Mouse (Mus musculus) embryonic facial prominence, embryonic 13.5 days (tissue): ENCODE measurements around the gene Cysltr2. TPM values are rescaled to one million over a fixed set of nuclear protein-coding genes. Genes with fewer than 3 reads are reported as not detected.

ENCODE experiments used
- ATAC-seq: fragments of 200-750 bp; cut with Nextera tagmentation; 2 replicates; pipeline ENCODE4 v1.8.0; 2017; ENCODE audit warnings: low read depth; ENCODE audit not compliant: insufficient number of reproducible peaks, insufficient read depth, low FRiP score, low TSS enrichment
- H3K27ac ChIP-seq: fragments of 300-500 bp; sonication (generic); 2 replicates; pipeline ENCODE4 v1.5.1; 2015; ENCODE audit warnings: moderate library complexity, mild to moderate bottlenecking, inconsistent platforms
- H3K27me3 ChIP-seq: fragments of 300-500 bp; sonication (generic); 2 replicates; pipeline ENCODE4 v1.6.1; 2015; ENCODE audit warnings: mild to moderate bottlenecking, inconsistent platforms
- H3K36me3 ChIP-seq: fragments of 300-500 bp; sonication (generic); 2 replicates; pipeline ENCODE4 v1.6.1; 2015; ENCODE audit warnings: mild to moderate bottlenecking, inconsistent platforms
- H3K4me1 ChIP-seq: fragments of 300-500 bp; sonication (generic); 2 replicates; pipeline ENCODE4 v1.6.1; 2015; ENCODE audit warnings: inconsistent platforms
- H3K4me2 ChIP-seq: fragments of 300-500 bp; sonication (generic); 2 replicates; pipeline ENCODE4 v1.6.1; 2015; ENCODE audit warnings: moderate library complexity, mild to moderate bottlenecking, inconsistent platforms
- H3K4me3 ChIP-seq: fragments of 300-500 bp; sonication (generic); 2 replicates; pipeline ENCODE4 v1.5.1; 2015; ENCODE audit warnings: mild to moderate bottlenecking, inconsistent platforms
- H3K9ac ChIP-seq: fragments of 300-500 bp; sonication (generic); 2 replicates; pipeline ENCODE4 v1.6.1; 2015; ENCODE audit warnings: mild to moderate bottlenecking, inconsistent platforms
- H3K9me3 ChIP-seq: fragments of 300-500 bp; sonication (generic); 2 replicates; pipeline ENCODE4 v1.6.1; 2016; ENCODE audit warnings: inconsistent platforms
- WGBS: fragments of 180-500 bp; shearing (Covaris S2); methylation state at CpG from one replicate; pipeline ENCODE4 v1.1.7; 2015; ENCODE audit warnings: mixed read lengths; 5-methylcytosine and 5-hydroxymethylcytosine counted together
- polyA plus RNA-seq: library from polyadenylated mRNA; unstranded; fragments of >200 nt; fragmentation: Nextera tagmentation; extraction: Ambion mirVana; gene quantifications from 2 replicates; pipeline ENCODE4 v1.2.1, GENCODE M21; 2015

Gene Cysltr2
- 0.32 TPM in 1 of 2 replicates, not detected in the other for polyA plus RNA-seq

- H3K4me1 ChIP-seq, result peaks cover 3% of the 10 kb centered on the region; the same call in 1 of the 2 replicates
These were observed at the start of gene Cysltr2 for GRCm38 (mm10) chr14:73048937-73049336. Gene Cysltr2, minus strand, starts transcription at chr14:73049114.

GRCm38 (mm10) chr14:73094802-73095550 is 46.1 kb upstream of the Cysltr2 start:
- peaks cover 9% of the 10 kb centered on the region; the same call in 1 of the 2 replicates for H3K27me3 ChIP-seq
- 59% methylated on average over 13 of the region's 13 CpGs for WGBS
- ATAC-seq, result no peak

More at GRCm38 (mm10) chr14:73048937-73049336, at the start of gene Cysltr2:
- Histone ChIP-seq H3K36me3 (no peaks in the 10 kb centered on the region), H3K9ac (no peak within 1 kb of the TSS), H3K27me3 (no peaks in the 10 kb centered on the region; the same call in 1 of the 2 replicates), H3K4me2 (no peak within 1 kb of the TSS), H3K27ac (no peak within 1 kb of the TSS), H3K9me3 (no peaks in the 10 kb centered on the region), H3K4me3 (no peak within 1 kb of the TSS)
- 73% methylated on average over 6 of the region's 6 CpGs for WGBS
- ATAC-seq, result no peak

GRCm38 (mm10) chr14:73092871-73093270 is 44.0 kb upstream of the Cysltr2 start:
- WGBS, result 91% methylated on average over 3 of the region's 3 CpGs
- no peaks in the 10 kb centered on the region for H3K36me3 ChIP-seq
- no peak overlapping the region for H3K4me3 ChIP-seq
- no peaks in the 10 kb centered on the region for H3K9me3 ChIP-seq
- H3K4me1 ChIP-seq, result no peaks in the 10 kb centered on the region
- no peak for ATAC-seq
- H3K4me2 ChIP-seq, result no peak overlapping the region
- H3K9ac ChIP-seq, result no peak overlapping the region
- H3K27ac ChIP-seq, result no peak overlapping the region
- no peaks in the 10 kb centered on the region for H3K27me3 ChIP-seq

More at GRCm38 (mm10) chr14:73094802-73095550, 46.1 kb upstream of the Cysltr2 start:
- Histone ChIP-seq H3K9ac (no peak overlapping the region), H3K9me3 (no peaks in the 10 kb centered on the region), H3K27ac (no peak overlapping the region), H3K4me1 (no peaks in the 10 kb centered on the region), H3K4me3 (no peak overlapping the region), H3K36me3 (no peaks in the 10 kb centered on the region), H3K4me2 (no peak overlapping the region)

GRCm38 (mm10) chr14:73088224-73088623 is 39.3 kb upstream of the Cysltr2 start:
- 88% methylated on average over 1 of the region's 1 CpGs for WGBS
- Histone ChIP-seq H3K9me3 (no peaks in the 10 kb centered on the region), H3K4me1 (no peaks in the 10 kb centered on the region), H3K36me3 (no peaks in the 10 kb centered on the region), H3K9ac (no peak overlapping the region), H3K4me2 (no peak overlapping the region), H3K4me3 (no peak overlapping the region), H3K27ac (no peak overlapping the region), H3K27me3 (no peaks in the 10 kb centered on the region)
- ATAC-seq, result no peak

- Histone ChIP-seq H3K27ac (no peak overlapping the region), H3K4me1 (no peaks in the 10 kb centered on the region), H3K4me3 (no peak overlapping the region), H3K4me2 (no peak overlapping the region), H3K9ac (no peak overlapping the region), H3K36me3 (no peaks in the 10 kb centered on the region), H3K9me3 (no peaks in the 10 kb centered on the region), H3K27me3 (no peaks in the 10 kb centered on the region)
- WGBS, result 85% methylated on average over 5 of the region's 5 CpGs
- ATAC-seq, result no peak
These were observed 38.8 kb upstream of the Cysltr2 start for GRCm38 (mm10) chr14:73087746-73088145.

GRCm38 (mm10) chr14:73087247-73087646 is 38.3 kb upstream of the Cysltr2 start:
- Histone ChIP-seq H3K9me3 (no peaks in the 10 kb centered on the region), H3K4me2 (no peak overlapping the region), H3K27me3 (no peaks in the 10 kb centered on the region), H3K4me3 (no peak overlapping the region), H3K4me1 (no peaks in the 10 kb centered on the region), H3K27ac (no peak overlapping the region), H3K9ac (no peak overlapping the region), H3K36me3 (no peaks in the 10 kb centered on the region)
- WGBS, result 75% methylated on average over 5 of the region's 5 CpGs
- ATAC-seq, result no peak

GRCm38 (mm10) chr14:73086425-73086824 is 37.5 kb upstream of the Cysltr2 start:
- Histone ChIP-seq H3K4me3 (no peak overlapping the region), H3K27ac (no peak overlapping the region), H3K27me3 (no peaks in the 10 kb centered on the region), H3K4me1 (no peaks in the 10 kb centered on the region), H3K36me3 (no peaks in the 10 kb centered on the region), H3K4me2 (no peak overlapping the region), H3K9me3 (no peaks in the 10 kb centered on the region), H3K9ac (no peak overlapping the region)
- ATAC-seq, result no peak
- WGBS, result 61% methylated on average over 3 of the region's 3 CpGs

GRCm38 (mm10) chr14:73083563-73083962 is 34.6 kb upstream of the Cysltr2 start:
- no peaks in the 10 kb centered on the region for H3K36me3 ChIP-seq
- 80% methylated on average over 2 of the region's 2 CpGs for whole genome bisulfite sequencing
- no peak overlapping the region for H3K9ac ChIP-seq
- H3K4me2 ChIP-seq, result no peak overlapping the region
- H3K4me1 ChIP-seq, result no peaks in the 10 kb centered on the region
- no peak for ATAC-seq
- H3K27ac ChIP-seq, result no peak overlapping the region
- H3K4me3 ChIP-seq, result no peak overlapping the region
- no peaks in the 10 kb centered on the region for H3K9me3 ChIP-seq
- no peaks in the 10 kb centered on the region for H3K27me3 ChIP-seq

GRCm38 (mm10) chr14:73064460-73064859 is 15.5 kb upstream of the Cysltr2 start:
- ATAC-seq, result no peak
- Histone ChIP-seq H3K4me3 (no peak overlapping the region), H3K4me1 (no peaks in the 10 kb centered on the region), H3K27ac (no peak overlapping the region), H3K9me3 (no peaks in the 10 kb centered on the region), H3K36me3 (no peaks in the 10 kb centered on the region), H3K4me2 (no peak overlapping the region), H3K27me3 (no peaks in the 10 kb centered on the region), H3K9ac (no peak overlapping the region)
- 74% methylated on average over 7 of the region's 7 CpGs for WGBS

- H3K4me1 ChIP-seq, result no peaks in the 10 kb centered on the region
- no peak overlapping the region for H3K9ac ChIP-seq
- no peak overlapping the region for H3K4me2 ChIP-seq
- no peaks in the 10 kb centered on the region for H3K36me3 ChIP-seq
- H3K27me3 ChIP-seq, result no peaks in the 10 kb centered on the region
- no peak overlapping the region for H3K27ac ChIP-seq
- no peaks in the 10 kb centered on the region for H3K9me3 ChIP-seq
- WGBS, result 80% methylated on average over 2 of the region's 2 CpGs
- no peak for ATAC-seq
- no peak overlapping the region for H3K4me3 ChIP-seq
These were observed 9.8 kb upstream of the Cysltr2 start for GRCm38 (mm10) chr14:73058755-73059154.

GRCm38 (mm10) chr14:73057764-73058163 is 8.8 kb upstream of the Cysltr2 start:
- ATAC-seq, result no peak
- Histone ChIP-seq H3K36me3 (no peaks in the 10 kb centered on the region), H3K4me3 (no peak overlapping the region), H3K4me1 (no peaks in the 10 kb centered on the region), H3K9ac (no peak overlapping the region), H3K27me3 (no peaks in the 10 kb centered on the region), H3K4me2 (no peak overlapping the region), H3K27ac (no peak overlapping the region), H3K9me3 (no peaks in the 10 kb centered on the region)
- WGBS, result 70% methylated on average over 10 of the region's 10 CpGs

GRCm38 (mm10) chr14:73056813-73057212 is 7.9 kb upstream of the Cysltr2 start:
- no peak for ATAC-seq
- 92% methylated on average over 6 of the region's 6 CpGs for WGBS

More at GRCm38 (mm10) chr14:73056813-73057212, 7.9 kb upstream of the Cysltr2 start:
- Histone ChIP-seq H3K4me2 (no peak overlapping the region), H3K9ac (no peak overlapping the region), H3K27me3 (no peaks in the 10 kb centered on the region), H3K4me3 (no peak overlapping the region), H3K36me3 (no peaks in the 10 kb centered on the region), H3K9me3 (no peaks in the 10 kb centered on the region), H3K4me1 (no peaks in the 10 kb centered on the region), H3K27ac (no peak overlapping the region)
